Mouse (Mus musculus) lung, adult 2 months (tissue): ENCODE results near the gene Adamts1. TPM values are rescaled to one million over a fixed set of nuclear protein-coding genes. Genes with fewer than 3 reads are reported as not detected.

Experiments
- DNase-seq: peaks from one replicate; pipeline ENCODE4 v3.0.0; 2022
- H3K4me1 ChIP-seq: fragments of 200-500 bp; 2 replicates; pipeline ENCODE4 v1.6.1; 2011; ENCODE audit warnings: low read length; ENCODE audit not compliant: control insufficient read depth, insufficient read depth
- H3K4me3 ChIP-seq: fragments of 200-500 bp; replicated peaks from 2 replicates; pipeline ENCODE3; 2011; ENCODE audit warnings: low read depth, mild to moderate bottlenecking, control low read depth, low read length; ENCODE audit errors: extremely low read depth
- CTCF ChIP-seq: fragments of 200-500 bp; IDR thresholded peaks from 2 replicates; pipeline ENCODE4 v1.5.1; 2011; ENCODE audit warnings: mild to moderate bottlenecking, low read length, control low read depth; ENCODE audit not compliant: insufficient read depth
- POLR2A ChIP-seq: fragments of 200-500 bp; IDR thresholded peaks from 2 replicates; pipeline ENCODE4 v1.6.1; 2011; ENCODE audit warnings: low read depth, mild to moderate bottlenecking, control low read depth, low read length, borderline replicate concordance; ENCODE audit errors: extremely low read depth
- WGBS: fragments of 180-500 bp; shearing (Covaris S2); methylation state at CpG from one replicate; pipeline ENCODE4 v1.1.7; 2018; 5-methylcytosine and 5-hydroxymethylcytosine counted together
- polyA plus RNA-seq: library from polyadenylated mRNA; depleted of rRNA; stranded (reverse); fragments of >200 nt; gene quantifications from 2 replicates; pipeline ENCODE4 v1.2.3, GENCODE M21; 2012

The Adamts1 gene
- polyA plus RNA-seq, 1 experiment, result 86.6 TPM

GRCm38 (mm10) chr16:85801971-85802811 is 722 bp downstream of the Adamts1 start:
- peak; percentile 51; the same call in 1 of the 2 replicates for TF ChIP-seq POLR2A
- no peak for TF ChIP-seq CTCF
- DNase-seq, result peak; percentile 36
- WGBS, result under 1% methylated on average over 67 of the region's 67 CpGs
- H3K4me3 ChIP-seq, result peak overlapping the region; percentile 71
- H3K4me1 ChIP-seq, result peaks cover 7% of the 10 kb centered on the region

GRCm38 (mm10) chr16:85801252-85801651 is 1.7 kb downstream of the Adamts1 start:
- under 1% methylated on average over 23 of the region's 23 CpGs for WGBS
- peaks cover 7% of the 10 kb centered on the region for H3K4me1 ChIP-seq
- H3K4me3 ChIP-seq, result peak overlapping the region; percentile 71
- peak; percentile 73 for DNase-seq
- TF ChIP-seq POLR2A, result no peak
- peak; percentile 23; the same call in 1 of the 2 replicates for TF ChIP-seq CTCF

- WGBS, result 2% methylated on average over 8 of the region's 8 CpGs
Observed at GRCm38 (mm10) chr16:85800691-85801090, 2.2 kb downstream of the Adamts1 start.

GRCm38 (mm10) chr16:85799971-85800370 is 2.9 kb downstream of the Adamts1 start:
- DNase-seq, result no peak
- no peak for TF ChIP-seq CTCF
- TF ChIP-seq POLR2A, result no peak
- WGBS, result 16% methylated on average over 9 of the region's 9 CpGs
- peak overlapping the region; percentile 35 for H3K4me3 ChIP-seq
- peaks cover 4% of the 10 kb centered on the region for H3K4me1 ChIP-seq

More at GRCm38 (mm10) chr16:85800691-85801090, 2.2 kb downstream of the Adamts1 start:
- TF ChIP-seq CTCF, result no peak
- TF ChIP-seq POLR2A, result no peak
- peaks cover 7% of the 10 kb centered on the region for H3K4me1 ChIP-seq
- H3K4me3 ChIP-seq, result peak overlapping the region; percentile 71
- DNase-seq, result peak; percentile 80

- DNase-seq, result no peak
- WGBS, result 51% methylated on average over 7 of the region's 7 CpGs
- Histone ChIP-seq H3K4me3 (no peak overlapping the region), H3K4me1 (peaks cover 4% of the 10 kb centered on the region)
- no peak for TF ChIP-seq CTCF
- TF ChIP-seq POLR2A, result no peak
Observed at GRCm38 (mm10) chr16:85798334-85798733, 4.6 kb downstream of the Adamts1 start.

- TF ChIP-seq POLR2A (no peak), CTCF (no peak)
- DNase-seq, result no peak
- Histone ChIP-seq H3K4me3 (no peak overlapping the region), H3K4me1 (peaks cover 4% of the 10 kb centered on the region)
- 86% methylated on average over 4 of the region's 4 CpGs for WGBS
Observed at GRCm38 (mm10) chr16:85797161-85797560, 5.8 kb downstream of the Adamts1 start.

- 93% methylated on average over 7 of the region's 7 CpGs for WGBS
- Histone ChIP-seq H3K4me1 (peaks cover 4% of the 10 kb centered on the region), H3K4me3 (no peak overlapping the region)
- no peak for DNase-seq
- no peak for TF ChIP-seq CTCF
- no peak for TF ChIP-seq POLR2A
Observed at GRCm38 (mm10) chr16:85795731-85796130, 7.2 kb downstream of the Adamts1 start.

- WGBS, result 80% methylated on average over 4 of the region's 4 CpGs
- DNase-seq, result no peak
- Histone ChIP-seq H3K4me3 (no peak overlapping the region), H3K4me1 (no peaks in the 10 kb centered on the region)
- TF ChIP-seq POLR2A (no peak), CTCF (no peak)
Observed at GRCm38 (mm10) chr16:85793166-85793830, 9.6 kb downstream of the Adamts1 start.

- Histone ChIP-seq H3K4me3 (no peak overlapping the region), H3K4me1 (no peaks in the 10 kb centered on the region)
- TF ChIP-seq CTCF (no peak), POLR2A (no peak)
- 87% methylated on average over 2 of the region's 2 CpGs for WGBS
- no peak for DNase-seq
Observed at GRCm38 (mm10) chr16:85781076-85781475, 21.8 kb downstream of the Adamts1 start.
